Mouse (Mus musculus) lung, postnatal 36 days (tissue): ENCODE results near the gene Zbtb7b.
"Not testable (repeated sequence)": the region's sequence is repeated elsewhere in the genome, so short reads cannot be mapped to it uniquely, and the experiment has no call there.

ENCODE experiments used
- DNase-seq: peaks from one replicate; pipeline ENCODE4 v3.0.0; 2022; ENCODE audit warnings: mixed read lengths

Gene Zbtb7b

GRCm38 (mm10) chr3:89394006-89394893 is at the start of gene Zbtb7b:
Gene Zbtb7b (minus strand): TSS chr3:89394776.
- peak; percentile 89 for DNase-seq

- DNase-seq: no peak
These were observed 46.1 kb upstream of the Zbtb7b start for GRCm38 (mm10) chr3:89440691-89441090.

- peak; percentile 68 for DNase-seq
These were observed 42.7 kb upstream of the Zbtb7b start for GRCm38 (mm10) chr3:89437269-89437668.

- peak; percentile 90 for DNase-seq
These were observed 41.9 kb upstream of the Zbtb7b start, which contains the start of gene Pbxip1 for GRCm38 (mm10) chr3:89436176-89437113. Gene Pbxip1 (plus strand): TSS chr3:89436706.

- no peak for DNase-seq
These were observed 40.5 kb upstream of the Zbtb7b start for GRCm38 (mm10) chr3:89435041-89435440.

- no peak for DNase-seq
These were observed 40.0 kb upstream of the Zbtb7b start for GRCm38 (mm10) chr3:89434532-89434931.

GRCm38 (mm10) chr3:89432606-89433005 is 38.0 kb upstream of the Zbtb7b start:
- no peak for DNase-seq

- peak; percentile 97 for DNase-seq
These were observed 35.9 kb upstream of the Zbtb7b start, which contains the start of gene Pygo2 for GRCm38 (mm10) chr3:89430171-89431159. Gene Pygo2 (plus strand): TSS chr3:89430214.

GRCm38 (mm10) chr3:89429021-89429420 is 34.4 kb upstream of the Zbtb7b start:
- DNase-seq: not testable (repeated sequence)

- DNase-seq: no peak
These were observed 31.3 kb upstream of the Zbtb7b start for GRCm38 (mm10) chr3:89425876-89426275.

GRCm38 (mm10) chr3:89425141-89425525 is 30.6 kb upstream of the Zbtb7b start:
- no peak for DNase-seq

- DNase-seq: no peak
These were observed 30.0 kb upstream of the Zbtb7b start for GRCm38 (mm10) chr3:89424416-89425140.

- peak; percentile 29 for DNase-seq
These were observed 28.1 kb upstream of the Zbtb7b start for GRCm38 (mm10) chr3:89422556-89423205.

- DNase-seq: peak; percentile 38
These were observed 27.4 kb upstream of the Zbtb7b start for GRCm38 (mm10) chr3:89421810-89422473.

GRCm38 (mm10) chr3:89421002-89421774 is 26.6 kb upstream of the Zbtb7b start:
- peak; percentile 93 for DNase-seq

GRCm38 (mm10) chr3:89420421-89420820 is 25.8 kb upstream of the Zbtb7b start:
- DNase-seq: no peak

- DNase-seq: peak; percentile 41
These were observed 25.4 kb upstream of the Zbtb7b start for GRCm38 (mm10) chr3:89419981-89420380.

- peak; percentile 85 for DNase-seq
These were observed 25.0 kb upstream of the Zbtb7b start for GRCm38 (mm10) chr3:89419571-89419970.

GRCm38 (mm10) chr3:89418861-89419250 is 24.3 kb upstream of the Zbtb7b start:
- DNase-seq: peak; percentile 92
